Mouse (Mus musculus): ENCODE measurements around the gene Meaf6.

DNA sequence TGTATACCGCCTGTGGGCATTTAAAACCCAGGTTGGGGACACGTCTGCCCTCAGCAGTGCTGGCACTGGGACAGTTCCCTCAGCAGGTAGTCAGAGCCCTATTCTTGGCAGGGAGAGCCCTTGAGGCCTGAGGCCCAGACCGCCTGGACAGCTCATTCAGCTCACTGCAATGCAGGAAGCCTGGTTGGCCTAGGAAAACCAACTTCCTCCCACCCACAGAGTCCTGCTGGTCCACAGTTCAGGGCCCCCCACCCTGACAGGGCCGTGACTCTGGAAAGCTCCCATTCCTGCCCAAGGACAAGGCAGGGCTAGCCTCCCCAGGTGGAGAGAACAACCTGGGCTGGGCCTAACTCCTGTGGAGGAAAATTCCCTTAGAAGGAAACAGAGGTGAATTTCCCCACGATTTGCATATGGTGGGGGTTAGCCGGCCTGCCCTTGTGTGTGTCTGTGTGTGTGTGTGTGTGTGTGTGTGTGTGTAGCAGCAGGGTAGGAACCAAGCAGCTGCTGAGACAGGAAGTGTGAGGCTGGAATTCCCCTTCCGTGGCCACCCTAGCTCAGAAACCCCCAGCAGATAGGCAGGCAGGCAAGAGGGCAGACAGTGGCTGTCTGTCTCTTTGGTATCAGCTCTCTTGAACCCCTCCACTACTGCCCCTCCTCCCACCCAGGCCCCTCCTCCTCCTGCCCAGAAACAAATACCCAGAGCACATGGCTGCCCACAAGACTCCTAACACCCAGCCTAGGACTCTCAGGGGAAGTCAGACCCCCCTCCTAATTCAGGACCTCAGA is 39.7 kb downstream of the Meaf6 start:
- TF ChIP-seq CTCF (IDR thresholded peaks at IDR 0.05; ENCODE audit: borderline replicate concordance, extremely low read depth, insufficient read depth, insufficient read length), result no peak
- TF ChIP-seq POLR2A (IDR thresholded peaks at IDR 0.05; ENCODE audit: borderline replicate concordance, extremely low read depth, insufficient read depth, insufficient read length, poor library complexity, severe bottlenecking), result no peak
